Mouse (Mus musculus): ENCODE measurements at regions not wholly inside any gene's neighbourhood (a gene's known extent, or its start where the extent isn't known, plus 50 kb on each side); places are given as distances from the start of the nearest gene placed in this dataset.

DNA sequence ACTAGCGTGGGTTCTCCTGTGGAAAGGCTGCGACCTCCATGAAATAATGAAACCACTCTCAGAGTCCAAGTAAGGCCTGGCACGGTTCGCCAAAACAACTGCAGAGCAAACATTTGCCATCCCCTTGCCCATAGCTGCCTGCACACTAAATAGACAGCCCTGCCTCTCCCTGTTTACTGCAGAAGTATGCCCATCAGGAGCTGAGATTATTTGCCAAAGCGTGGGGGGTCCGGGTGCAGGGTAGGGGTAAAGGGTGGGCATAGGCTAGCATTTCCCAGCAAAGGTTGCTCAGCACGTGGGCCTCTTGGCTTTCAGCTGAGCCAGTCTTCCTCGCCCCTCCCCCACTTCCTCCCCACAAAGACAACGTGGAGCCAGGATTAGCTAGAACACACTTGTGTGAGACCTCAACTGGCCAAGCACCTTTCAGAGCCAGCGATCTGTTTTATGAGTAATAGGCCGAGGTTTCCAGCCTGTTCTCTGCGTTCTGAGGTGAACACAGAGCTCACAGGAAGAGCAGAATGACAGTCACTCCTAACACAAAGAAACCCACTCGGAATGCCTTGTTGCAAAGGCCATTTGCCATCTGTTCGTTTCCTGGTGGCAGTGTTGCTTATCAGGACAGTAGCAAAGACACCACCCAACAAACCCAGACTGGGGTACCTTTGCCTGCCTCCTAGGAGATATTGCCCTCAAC, 55.6 kb upstream of the Cep85l start:
- DNase-seq (ENCODE audit: low spot score), result peak; percentile 33

DNA sequence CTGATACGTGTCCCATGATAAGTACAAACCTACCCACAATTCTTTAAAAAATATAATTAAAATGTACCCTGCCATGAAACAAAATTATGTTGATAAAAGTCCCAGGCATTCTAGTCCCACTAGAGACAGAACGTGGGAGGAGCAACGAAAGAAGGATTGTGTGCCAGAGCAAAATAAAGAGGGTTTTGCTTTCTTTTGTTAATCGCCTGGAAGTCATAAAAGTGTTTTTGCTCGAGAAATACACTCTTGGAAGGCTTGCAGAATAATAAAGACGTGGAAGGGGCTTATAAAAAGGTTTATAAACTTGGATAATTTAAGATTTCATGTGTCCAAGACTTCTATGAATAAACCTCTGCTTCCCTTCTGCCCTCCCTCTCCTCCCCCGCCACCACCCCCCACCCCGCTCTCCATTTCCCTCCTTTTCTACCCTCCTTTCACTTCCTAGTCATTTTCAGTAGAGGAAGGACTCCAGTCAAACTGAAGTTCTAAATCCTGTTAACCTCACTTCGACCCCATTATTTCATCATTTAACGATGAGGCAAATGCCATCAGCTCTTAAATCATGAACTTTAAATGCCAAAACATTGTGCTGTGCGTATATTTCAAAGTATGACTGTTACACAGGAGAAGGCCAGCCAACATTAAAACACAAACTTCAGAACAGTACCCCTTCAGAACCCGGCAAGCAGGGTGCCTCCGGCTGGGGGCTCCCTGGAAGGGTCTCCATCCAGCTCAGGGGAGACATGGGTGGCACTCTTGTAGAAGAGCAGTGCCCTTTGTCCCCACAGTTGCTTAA, 54.8 kb upstream of the Cep85l start:
- DNase-seq (ENCODE audit: low spot score), result peak; percentile 51

DNA sequence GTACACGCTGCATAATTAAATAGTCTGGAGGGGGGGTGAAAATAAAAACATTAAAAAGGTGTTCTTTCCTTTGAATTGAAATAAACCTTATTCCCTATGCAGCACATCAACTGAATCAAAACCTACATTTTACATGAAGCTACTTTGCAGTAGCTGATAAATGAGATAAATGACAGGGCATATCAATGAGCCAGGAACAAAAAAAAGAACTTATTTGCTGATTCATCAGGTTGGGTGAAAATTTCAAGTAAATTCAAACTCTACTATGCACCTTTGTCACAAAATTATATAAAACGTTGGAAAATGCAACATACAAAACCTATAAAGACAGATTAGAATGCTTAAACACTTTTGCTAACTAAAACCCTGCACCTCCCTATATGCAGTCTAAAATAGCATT, 53.0 kb upstream of the Cep85l start:
- DNase-seq (ENCODE audit: low spot score), result no peak

DNA sequence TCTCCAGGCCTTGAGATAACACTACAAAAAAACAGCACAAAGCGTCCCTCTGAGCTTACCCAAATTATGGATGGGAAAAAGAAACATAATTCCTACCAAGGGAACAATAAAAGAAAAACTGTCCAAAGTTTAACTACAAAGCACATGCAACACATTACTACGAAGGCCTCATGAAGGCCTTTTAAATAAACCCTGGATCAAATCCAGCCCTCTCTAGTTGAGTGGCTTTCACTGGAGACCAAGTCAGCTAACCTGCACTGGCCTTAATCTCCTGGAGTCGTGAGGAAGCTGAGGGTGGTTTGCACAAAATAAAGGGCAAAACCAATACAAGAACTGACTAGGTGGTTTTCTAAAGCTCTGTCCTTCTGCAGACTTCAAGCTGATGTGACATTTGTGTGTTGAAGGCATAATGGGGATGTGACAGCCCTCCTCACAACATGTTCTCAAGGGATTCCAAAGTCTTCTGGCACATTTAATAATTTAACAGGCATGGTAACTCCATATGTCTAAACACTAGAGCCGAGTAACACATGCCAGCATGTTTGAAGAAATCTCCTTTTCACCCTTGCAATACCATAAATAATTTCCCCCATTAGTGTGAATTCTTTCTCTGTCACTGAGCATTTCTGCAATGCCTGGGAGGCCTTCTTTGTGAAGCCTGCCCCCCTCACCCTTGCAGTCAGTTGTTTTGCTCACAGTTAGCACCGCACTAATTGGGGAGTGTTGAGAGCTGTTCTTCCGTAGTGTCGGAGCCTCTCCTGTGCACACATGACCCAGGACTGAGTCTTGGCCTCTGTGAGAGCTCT, 50.0 kb upstream of the Cep85l start:
- DNase-seq (ENCODE audit: low spot score), result no peak

Measured in embryo, embryonic 10 days (tissue).